Mouse (Mus musculus) neural tube, embryonic 13.5 days (tissue): ENCODE data around the gene Scml2. TPM values are rescaled to one million over a fixed set of nuclear protein-coding genes. Genes with fewer than 3 reads are reported as not detected.
"Not testable (repeated sequence)": the region's sequence is repeated elsewhere in the genome, so short reads cannot be mapped to it uniquely, and the experiment has no call there.

ENCODE experiments used
- ATAC-seq: fragments of 200-750 bp; cut with Nextera tagmentation; 2 replicates; pipeline ENCODE4 v1.8.0; 2017; ENCODE audit warnings: low read depth, mild to moderate bottlenecking, moderate TSS enrichment, moderate library complexity
- H3K27ac ChIP-seq: fragments of 300-500 bp; sonication (generic); replicated peaks from 2 replicates; pipeline ENCODE4 v1.5.1; 2015; ENCODE audit warnings: moderate library complexity, mild to moderate bottlenecking, inconsistent platforms
- H3K27me3 ChIP-seq: fragments of 300-500 bp; sonication (generic); 2 replicates; pipeline ENCODE4 v1.6.1; 2015; ENCODE audit warnings: mild to moderate bottlenecking, inconsistent platforms
- H3K36me3 ChIP-seq: fragments of 300-500 bp; sonication (generic); 2 replicates; pipeline ENCODE4 v1.6.1; 2015; ENCODE audit warnings: mild to moderate bottlenecking, inconsistent platforms
- H3K4me1 ChIP-seq: fragments of 300-500 bp; sonication (generic); replicated peaks from 2 replicates; pipeline ENCODE4 v1.6.1; 2015; ENCODE audit warnings: inconsistent platforms
- H3K4me2 ChIP-seq: fragments of 300-500 bp; sonication (generic); 2 replicates; pipeline ENCODE4 v1.6.1; 2015; ENCODE audit warnings: inconsistent platforms, mild to moderate bottlenecking, moderate library complexity
- H3K4me3 ChIP-seq: fragments of 300-500 bp; sonication (generic); 2 replicates; pipeline ENCODE4 v1.5.1; 2015; ENCODE audit warnings: mild to moderate bottlenecking, inconsistent platforms
- H3K9ac ChIP-seq: fragments of 300-500 bp; sonication (generic); 2 replicates; pipeline ENCODE4 v1.6.1; 2015; ENCODE audit warnings: moderate library complexity, mild to moderate bottlenecking, inconsistent platforms
- H3K9me3 ChIP-seq: fragments of 300-500 bp; sonication (generic); 2 replicates; pipeline ENCODE4 v1.6.1; 2016; ENCODE audit warnings: inconsistent platforms
- WGBS: fragments of 180-500 bp; shearing (Covaris S2); methylation state at CpG from one replicate; pipeline ENCODE4 v1.1.7; 2015; 5-methylcytosine and 5-hydroxymethylcytosine counted together
- polyA plus RNA-seq: library from polyadenylated mRNA; unstranded; fragments of >200 nt; fragmentation: Nextera tagmentation; extraction: Ambion mirVana; gene quantifications from 2 replicates; pipeline ENCODE4 v1.2.1, GENCODE M21; 2015

Gene Scml2
- 1.2 and 1.5 TPM in 2 replicates for polyA plus RNA-seq

- not testable (repeated sequence) for H3K9me3 ChIP-seq, H3K4me2 ChIP-seq, H3K9ac ChIP-seq, H3K36me3 ChIP-seq, H3K27ac ChIP-seq, H3K4me1 ChIP-seq, ATAC-seq, H3K4me3 ChIP-seq
- no CpG with 5 or more reads among the region's 14 CpGs for WGBS
- H3K27me3 ChIP-seq, result peaks cover 24% of the 10 kb centered on the region; the same call in 1 of the 2 replicates
Measured at GRCm38 (mm10) chrX:161116893-161117292, at the start of gene Scml2. Scml2 (plus strand) TSS chrX:161117193.

GRCm38 (mm10) chrX:161075576-161075975, 41.4 kb upstream of the Scml2 start:
- H3K4me3 ChIP-seq, H3K27me3 ChIP-seq, H3K9ac ChIP-seq, H3K4me1 ChIP-seq, H3K27ac ChIP-seq, H3K36me3 ChIP-seq, H3K9me3 ChIP-seq, H3K4me2 ChIP-seq, ATAC-seq: not testable (repeated sequence)
- WGBS, result 80% methylated on average over 6 of the region's 6 CpGs

- H3K36me3 ChIP-seq, result no peaks in the 10 kb centered on the region
- H3K4me1 ChIP-seq, result peaks cover 4% of the 10 kb centered on the region
- peaks cover 13% of the 10 kb centered on the region for H3K27me3 ChIP-seq
- ATAC-seq, result peak; percentile 96
- no peak overlapping the region for H3K27ac ChIP-seq
- H3K9me3 ChIP-seq, result no peaks in the 10 kb centered on the region
- H3K4me2 ChIP-seq, result peak overlapping the region; percentile 63
- H3K9ac ChIP-seq, result peak overlapping the region; percentile 62
- 28% methylated on average over 22 of the region's 22 CpGs for whole genome bisulfite sequencing
- peak overlapping the region; percentile 53 for H3K4me3 ChIP-seq
Measured at GRCm38 (mm10) chrX:161162314-161163068, 45.5 kb downstream of the Scml2 start.

GRCm38 (mm10) chrX:161163069-161163416, 46.0 kb downstream of the Scml2 start:
- no peaks in the 10 kb centered on the region for H3K9me3 ChIP-seq
- WGBS, result 22% methylated on average over 6 of the region's 6 CpGs
- H3K9ac ChIP-seq, result peak overlapping the region; percentile 62
- no peaks in the 10 kb centered on the region for H3K36me3 ChIP-seq
- peaks cover 4% of the 10 kb centered on the region for H3K4me1 ChIP-seq
- H3K4me2 ChIP-seq, result peak overlapping the region; percentile 63
- no peak overlapping the region for H3K27ac ChIP-seq
- peak overlapping the region; percentile 53 for H3K4me3 ChIP-seq
- peak; percentile 72 for ATAC-seq
- peaks cover 13% of the 10 kb centered on the region for H3K27me3 ChIP-seq

GRCm38 (mm10) chrX:161287156-161287555, 170.2 kb downstream of the Scml2 start, which contains the start of gene Gm15262:
Gm15262 (plus strand) TSS chrX:161287456.
- H3K4me3 ChIP-seq, H3K4me1 ChIP-seq, H3K27ac ChIP-seq, ATAC-seq, H3K9ac ChIP-seq, H3K4me2 ChIP-seq, H3K27me3 ChIP-seq, H3K36me3 ChIP-seq, H3K9me3 ChIP-seq: not testable (repeated sequence)
- 78% methylated on average over 2 of the region's 2 CpGs for WGBS

Other genes starting within 250 kb of the Scml2 start
- 0.10 and 0.29 TPM in 2 replicates for gene Gja6, start 210.1 kb upstream of the Scml2 start, polyA plus RNA-seq
- gene Cdkl5, start 122.5 kb upstream of the Scml2 start, polyA plus RNA-seq, result 3.2 and 3.6 TPM in 2 replicates
- not detected in 2 replicates for gene Gm15262, start 170.3 kb downstream of the Scml2 start, polyA plus RNA-seq